ENCODE assay signal across 25 mouse cellular contexts in the genomic region with DNA sequence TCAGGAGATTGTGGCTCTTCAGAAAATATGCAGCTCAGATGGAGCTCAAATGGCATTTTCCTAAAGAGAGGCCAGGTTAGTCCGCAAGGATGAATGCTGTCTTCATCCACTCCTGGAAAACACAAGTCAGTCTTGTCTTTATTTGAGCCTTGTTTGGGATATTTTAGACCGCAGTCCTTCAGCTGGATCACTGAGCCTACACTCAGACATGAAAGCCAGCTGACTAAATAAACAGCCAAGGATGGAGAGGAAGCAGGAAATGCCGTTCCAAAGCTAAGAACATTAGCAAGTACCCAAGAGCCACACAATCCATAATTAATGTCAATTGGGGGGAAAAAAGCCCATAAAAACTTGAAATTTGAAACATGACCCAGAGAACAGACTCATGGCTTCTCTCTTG.
DNase-seq lines count a peak whose midpoint lies in the region; ATAC-seq and TF ChIP-seq lines count a peak whose summit lies in the region.
"Had no signal": no experiment of that assay in that cellular context is flagged by ENCODE, and none has a peak within 500 bp of the region (broad histone marks: within the 10 kb centered on the region; RNA-seq: fewer than 3 reads in every experiment).

No protein-coding gene starts in this region.

- H3K27ac ChIP-seq in embryonic facial prominence, embryonic 11.5 days (replicated peaks; ENCODE audit: low read depth, low read length), result no peak overlapping the region
- no peak overlapping the region for H3K27ac ChIP-seq in embryonic facial prominence, embryonic 10.5 days (replicated peaks)
- peak overlapping the region; percentile 31 for H3K27ac ChIP-seq in kidney, embryonic 16.5 days (ENCODE audit: low read length)
- no peak overlapping the region for H3K27ac ChIP-seq in lung, embryonic 14.5 days (ENCODE audit: low read depth)
- H3K27ac ChIP-seq in midbrain, embryonic 16.5 days (ENCODE audit: low read length), result no peak overlapping the region
- H3K27ac ChIP-seq: embryonic facial prominence, embryonic 12.5 days; forebrain, embryonic 13.5 days; hindbrain, embryonic 10.5 days; hindbrain, embryonic 15.5 days; liver, embryonic 15.5 days; midbrain, embryonic 10.5 days; midbrain, embryonic 15.5 days; stomach, embryonic 15.5 days had no signal

- no peak overlapping the region for H3K4me3 ChIP-seq in embryonic facial prominence, embryonic 11.5 days (ENCODE audit: low read depth, low read length)
- H3K4me3 ChIP-seq in embryonic facial prominence, embryonic 10.5 days, result no peak overlapping the region
- H3K4me3 ChIP-seq in kidney, embryonic 16.5 days (ENCODE audit: low read length), result no peak overlapping the region
- no peak overlapping the region for H3K4me3 ChIP-seq in lung, embryonic 14.5 days (ENCODE audit: low read depth, low read length)
- H3K4me3 ChIP-seq in lung, adult 2 months (replicated peaks; ENCODE audit: extremely low read depth, low read depth, low read length), result no peak overlapping the region
- H3K4me3 ChIP-seq in midbrain, embryonic 16.5 days (ENCODE audit: low read depth, low read length), result no peak overlapping the region
- H3K4me3 ChIP-seq: embryonic facial prominence, embryonic 12.5 days; forebrain, embryonic 13.5 days; hindbrain, embryonic 10.5 days; hindbrain, embryonic 15.5 days; liver, embryonic 15.5 days; midbrain, embryonic 10.5 days; midbrain, embryonic 15.5 days; stomach, embryonic 15.5 days had no signal

- H3K27me3 ChIP-seq in embryonic facial prominence, embryonic 11.5 days (ENCODE audit: control insufficient read depth, insufficient read depth, low read length), result no peaks in the 10 kb centered on the region
- no peaks in the 10 kb centered on the region for H3K27me3 ChIP-seq in embryonic facial prominence, embryonic 10.5 days (replicated peaks; ENCODE audit: low read depth, poor library complexity, severe bottlenecking)
- no peaks in the 10 kb centered on the region for H3K27me3 ChIP-seq in kidney, embryonic 16.5 days (ENCODE audit: insufficient read depth, low read length)
- no peaks in the 10 kb centered on the region for H3K27me3 ChIP-seq in lung, embryonic 14.5 days (ENCODE audit: insufficient read depth, low read length)
- no peaks in the 10 kb centered on the region for H3K27me3 ChIP-seq in midbrain, embryonic 16.5 days (ENCODE audit: control insufficient read depth, insufficient read depth, low read depth, low read length)
- H3K27me3 ChIP-seq: CH12.LX; embryonic facial prominence, embryonic 12.5 days; forebrain, embryonic 13.5 days; hindbrain, embryonic 15.5 days; midbrain, embryonic 15.5 days; stomach, embryonic 15.5 days had no signal

- no peak for TF ChIP-seq CTCF in lung, embryonic 14.5 days (IDR thresholded peaks at IDR 0.05; ENCODE audit: low read depth)
- TF ChIP-seq CTCF in lung, adult 2 months (IDR thresholded peaks at IDR 0.05; ENCODE audit: insufficient read depth, low read length), result no peak

- no peak for TF ChIP-seq POLR2A in lung, adult 2 months (IDR thresholded peaks at IDR 0.05; ENCODE audit: borderline replicate concordance, extremely low read depth, low read depth, low read length)

- ATAC-seq in embryonic facial prominence, embryonic 11.5 days (replicated peaks; ENCODE audit: insufficient number of reproducible peaks, low FRiP score, low TSS enrichment, low read depth), result no peak
- no peak for ATAC-seq in kidney, embryonic 16.5 days (ENCODE audit: low FRiP score, low TSS enrichment)
- ATAC-seq in lung, embryonic 14.5 days (ENCODE audit: insufficient read depth), result no peak
- no peak for ATAC-seq in midbrain, embryonic 16.5 days
- ATAC-seq: activated CD4-positive, CD25-positive, alpha-beta regulatory T cell, adult 4 months; forebrain, embryonic 13.5 days; midbrain, embryonic 15.5 days had no signal

- no peak overlapping the region for H3K4me2 ChIP-seq in embryonic facial prominence, embryonic 11.5 days (ENCODE audit: low read depth, low read length)
- no peak overlapping the region for H3K4me2 ChIP-seq in kidney, embryonic 16.5 days (replicated peaks; ENCODE audit: low read depth, low read length)
- no peak overlapping the region for H3K4me2 ChIP-seq in lung, embryonic 14.5 days
- H3K4me2 ChIP-seq in midbrain, embryonic 16.5 days (ENCODE audit: low read length), result no peak overlapping the region
- H3K4me2 ChIP-seq: embryonic facial prominence, embryonic 12.5 days; forebrain, embryonic 13.5 days; hindbrain, embryonic 15.5 days; liver, embryonic 15.5 days; midbrain, embryonic 15.5 days; stomach, embryonic 15.5 days had no signal

- DNase-seq in embryonic facial prominence, embryonic 11.5 days (ENCODE audit: low spot score), result peak; percentile 28
- no peak for DNase-seq in embryonic facial prominence, embryonic 10.5 days (ENCODE audit: low spot score)
- no peak for DNase-seq in kidney, postnatal 25 days
- DNase-seq in lung, embryonic 14.5 days, result peak; percentile 56
- DNase-seq in lung, adult 2 months, result no peak
- peak; percentile 25 for DNase-seq in lung, postnatal 10 days
- DNase-seq: adrenal gland, adult 2 months; cerebellum, adult 8-10 months; cerebellum, postnatal 25 days; gastrocnemius, postnatal 10 days; heart, postnatal 14 days; layer of hippocampus, adult 9-11 months; right cerebral cortex, postnatal 25 days had no signal

- H3K9ac ChIP-seq in embryonic facial prominence, embryonic 11.5 days (replicated peaks; ENCODE audit: low read length), result no peak overlapping the region
- H3K9ac ChIP-seq in kidney, embryonic 16.5 days (replicated peaks; ENCODE audit: low read length), result no peak overlapping the region
- no peak overlapping the region for H3K9ac ChIP-seq in lung, embryonic 14.5 days
- no peak overlapping the region for H3K9ac ChIP-seq in midbrain, embryonic 16.5 days (ENCODE audit: low read depth, low read length)
- H3K9ac ChIP-seq: embryonic facial prominence, embryonic 12.5 days; forebrain, embryonic 13.5 days; hindbrain, embryonic 15.5 days; liver, embryonic 15.5 days; midbrain, embryonic 15.5 days; stomach, embryonic 15.5 days had no signal

- H3K4me1 ChIP-seq in embryonic facial prominence, embryonic 11.5 days (ENCODE audit: control insufficient read depth, insufficient read depth, low read length), result no peaks in the 10 kb centered on the region
- H3K4me1 ChIP-seq in embryonic facial prominence, embryonic 10.5 days, result peaks cover 24% of the 10 kb centered on the region
- peaks cover 8% of the 10 kb centered on the region; the same call in 1 of the 2 replicates for H3K4me1 ChIP-seq in kidney, embryonic 16.5 days (ENCODE audit: insufficient read depth, low read length)
- H3K4me1 ChIP-seq in lung, embryonic 14.5 days (ENCODE audit: insufficient read depth), result no peaks in the 10 kb centered on the region
- H3K4me1 ChIP-seq in lung, adult 2 months (ENCODE audit: control insufficient read depth, insufficient read depth, low read length), result peaks cover 5% of the 10 kb centered on the region; the same call in 1 of the 2 replicates
- H3K4me1 ChIP-seq in midbrain, embryonic 16.5 days (ENCODE audit: control insufficient read depth, insufficient read depth, low read length), result no peaks in the 10 kb centered on the region
- H3K4me1 ChIP-seq: embryonic facial prominence, embryonic 12.5 days; hindbrain, embryonic 15.5 days; liver, embryonic 15.5 days; midbrain, embryonic 15.5 days; stomach, embryonic 15.5 days had no signal

- WGBS in embryonic facial prominence, embryonic 11.5 days, result 48% methylated on average over 3 of the region's 3 CpGs
- WGBS in embryonic facial prominence, embryonic 10.5 days, result 61% methylated on average over 3 of the region's 3 CpGs
- 40% methylated on average over 3 of the region's 3 CpGs for WGBS in kidney, embryonic 16.5 days
- WGBS in lung, embryonic 14.5 days, result 24% methylated on average over 3 of the region's 3 CpGs
- 24% methylated on average over 3 of the region's 3 CpGs for WGBS in lung, adult 2 months
- WGBS in midbrain, embryonic 16.5 days, result 89% methylated on average over 3 of the region's 3 CpGs

- H3K36me3 ChIP-seq in embryonic facial prominence, embryonic 11.5 days (replicated peaks; ENCODE audit: control insufficient read depth, insufficient read depth, low read depth, low read length), result no peaks in the 10 kb centered on the region
- H3K36me3 ChIP-seq in embryonic facial prominence, embryonic 10.5 days (replicated peaks), result no peaks in the 10 kb centered on the region
- H3K36me3 ChIP-seq in kidney, embryonic 16.5 days (ENCODE audit: insufficient read depth, low read length), result no peaks in the 10 kb centered on the region
- no peaks in the 10 kb centered on the region for H3K36me3 ChIP-seq in lung, embryonic 14.5 days (ENCODE audit: insufficient read depth)
- no peaks in the 10 kb centered on the region for H3K36me3 ChIP-seq in midbrain, embryonic 16.5 days (ENCODE audit: control insufficient read depth, insufficient read depth, low read length)
- H3K36me3 ChIP-seq: embryonic facial prominence, embryonic 12.5 days; hindbrain, embryonic 10.5 days; hindbrain, embryonic 15.5 days; liver, embryonic 15.5 days; midbrain, embryonic 10.5 days; midbrain, embryonic 15.5 days; stomach, embryonic 15.5 days had no signal

- no peaks in the 10 kb centered on the region for H3K9me3 ChIP-seq in embryonic facial prominence, embryonic 11.5 days (replicated peaks; ENCODE audit: control insufficient read depth, low read length)
- H3K9me3 ChIP-seq in embryonic facial prominence, embryonic 10.5 days, result no peaks in the 10 kb centered on the region
- no peaks in the 10 kb centered on the region for H3K9me3 ChIP-seq in kidney, embryonic 16.5 days (ENCODE audit: low read length)
- no peaks in the 10 kb centered on the region for H3K9me3 ChIP-seq in lung, embryonic 14.5 days (ENCODE audit: low read depth, low read length)
- H3K9me3 ChIP-seq in midbrain, embryonic 16.5 days (replicated peaks; ENCODE audit: control insufficient read depth, low read length, poor library complexity, severe bottlenecking), result no peaks in the 10 kb centered on the region
- H3K9me3 ChIP-seq: embryonic facial prominence, embryonic 12.5 days; forebrain, embryonic 13.5 days; hindbrain, embryonic 10.5 days; hindbrain, embryonic 15.5 days; liver, embryonic 15.5 days; midbrain, embryonic 10.5 days; midbrain, embryonic 15.5 days; stomach, embryonic 15.5 days had no signal

Comparison
In these comparisons a context has a peak if more than half of its experiments do, and no peak if none do; other contexts are left out.
1. DNase-seq: peak in embryonic facial prominence, embryonic 11.5 days (single experiment), lung, embryonic 14.5 days (single experiment) and lung, postnatal 10 days (single experiment); none in embryonic facial prominence, embryonic 10.5 days (single experiment), kidney, postnatal 25 days (0 of 2) and lung, adult 2 months (single experiment).